Mouse (Mus musculus) embryonic facial prominence, embryonic 13.5 days (tissue): ENCODE data around the gene Secisbp2. TPM values are rescaled to one million over a fixed set of nuclear protein-coding genes. Genes with fewer than 3 reads are reported as not detected.
"Not testable (repeated sequence)": the region's sequence is repeated elsewhere in the genome, so short reads cannot be mapped to it uniquely, and the experiment has no call there.

ENCODE experiments used
- ATAC-seq: fragments of 200-750 bp; cut with Nextera tagmentation; 2 replicates; pipeline ENCODE4 v1.8.0; 2017; ENCODE audit warnings: low read depth; ENCODE audit not compliant: insufficient number of reproducible peaks, insufficient read depth, low FRiP score, low TSS enrichment
- H3K27ac ChIP-seq: fragments of 300-500 bp; sonication (generic); 2 replicates; pipeline ENCODE4 v1.5.1; 2015; ENCODE audit warnings: moderate library complexity, mild to moderate bottlenecking, inconsistent platforms
- H3K27me3 ChIP-seq: fragments of 300-500 bp; sonication (generic); 2 replicates; pipeline ENCODE4 v1.6.1; 2015; ENCODE audit warnings: mild to moderate bottlenecking, inconsistent platforms
- H3K36me3 ChIP-seq: fragments of 300-500 bp; sonication (generic); 2 replicates; pipeline ENCODE4 v1.6.1; 2015; ENCODE audit warnings: mild to moderate bottlenecking, inconsistent platforms
- H3K4me1 ChIP-seq: fragments of 300-500 bp; sonication (generic); 2 replicates; pipeline ENCODE4 v1.6.1; 2015; ENCODE audit warnings: inconsistent platforms
- H3K4me2 ChIP-seq: fragments of 300-500 bp; sonication (generic); 2 replicates; pipeline ENCODE4 v1.6.1; 2015; ENCODE audit warnings: moderate library complexity, mild to moderate bottlenecking, inconsistent platforms
- H3K4me3 ChIP-seq: fragments of 300-500 bp; sonication (generic); 2 replicates; pipeline ENCODE4 v1.5.1; 2015; ENCODE audit warnings: mild to moderate bottlenecking, inconsistent platforms
- H3K9ac ChIP-seq: fragments of 300-500 bp; sonication (generic); 2 replicates; pipeline ENCODE4 v1.6.1; 2015; ENCODE audit warnings: mild to moderate bottlenecking, inconsistent platforms
- H3K9me3 ChIP-seq: fragments of 300-500 bp; sonication (generic); 2 replicates; pipeline ENCODE4 v1.6.1; 2016; ENCODE audit warnings: inconsistent platforms
- WGBS: fragments of 180-500 bp; shearing (Covaris S2); methylation state at CpG from one replicate; pipeline ENCODE4 v1.1.7; 2015; ENCODE audit warnings: mixed read lengths; 5-methylcytosine and 5-hydroxymethylcytosine counted together
- polyA plus RNA-seq: library from polyadenylated mRNA; unstranded; fragments of >200 nt; fragmentation: Nextera tagmentation; extraction: Ambion mirVana; gene quantifications from 2 replicates; pipeline ENCODE4 v1.2.1, GENCODE M21; 2015

Gene Secisbp2
- polyA plus RNA-seq, 1 experiment from 2014 or later: 38.3 TPM

- ATAC-seq: no peak
- Histone ChIP-seq H3K27me3 (no peaks in the 10 kb centered on the region), H3K4me1 (peaks cover 16% of the 10 kb centered on the region), H3K9me3 (no peaks in the 10 kb centered on the region), H3K4me2 (no peak overlapping the region), H3K9ac (no peak overlapping the region), H3K36me3 (no peaks in the 10 kb centered on the region), H3K4me3 (no peak overlapping the region), H3K27ac (no peak overlapping the region)
- WGBS: 13% methylated on average over 8 of the region's 9 CpGs
Observed at GRCm38 (mm10) chr13:51618602-51619001, 32.9 kb upstream of the Secisbp2 start.

DNA sequence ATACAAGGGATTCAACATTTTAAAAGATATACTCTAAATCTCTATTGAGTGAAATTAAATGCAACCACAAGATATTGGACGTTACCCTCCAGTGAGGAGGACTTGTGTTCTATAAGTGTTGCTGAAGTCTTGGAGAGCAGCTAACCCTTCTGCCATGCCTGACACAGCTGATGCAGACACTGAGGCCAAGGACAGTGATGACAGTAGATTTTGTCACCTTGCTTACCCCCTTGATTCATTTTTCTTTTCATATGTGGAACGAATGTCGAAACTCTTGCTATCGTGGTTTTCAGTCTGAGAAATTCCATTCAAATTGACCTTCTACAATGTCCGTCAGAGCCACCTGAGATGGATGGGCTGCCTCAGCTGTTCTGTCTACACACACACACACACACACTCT, 28.9 kb upstream of the Secisbp2 start:
- Histone ChIP-seq H3K36me3 (no peaks in the 10 kb centered on the region), H3K27ac (no peak overlapping the region), H3K4me1 (no peaks in the 10 kb centered on the region; the same call in 1 of the 2 replicates), H3K4me2 (no peak overlapping the region), H3K9ac (no peak overlapping the region), H3K9me3 (no peaks in the 10 kb centered on the region), H3K27me3 (no peaks in the 10 kb centered on the region), H3K4me3 (no peak overlapping the region)
- 90% methylated on average over 5 of the region's 5 CpGs for WGBS
- no peak for ATAC-seq

- H3K4me3 ChIP-seq: no peak overlapping the region
- H3K36me3 ChIP-seq: no peaks in the 10 kb centered on the region
- H3K27ac ChIP-seq: no peak overlapping the region
- H3K4me2 ChIP-seq: no peak overlapping the region
- ATAC-seq: no peak
- no peaks in the 10 kb centered on the region for H3K4me1 ChIP-seq
- 83% methylated on average over 2 of the region's 2 CpGs for WGBS
- H3K9ac ChIP-seq: no peak overlapping the region
- H3K27me3 ChIP-seq: no peaks in the 10 kb centered on the region
- no peaks in the 10 kb centered on the region for H3K9me3 ChIP-seq
Observed at GRCm38 (mm10) chr13:51623678-51624077, 27.8 kb upstream of the Secisbp2 start.

- Histone ChIP-seq H3K27ac (no peak overlapping the region), H3K4me3 (no peak overlapping the region), H3K36me3 (no peaks in the 10 kb centered on the region), H3K9me3 (no peaks in the 10 kb centered on the region), H3K4me2 (no peak overlapping the region), H3K9ac (no peak overlapping the region), H3K4me1 (no peaks in the 10 kb centered on the region), H3K27me3 (no peaks in the 10 kb centered on the region)
- 75% methylated on average over 6 of the region's 6 CpGs for WGBS
- ATAC-seq: no peak
Observed at GRCm38 (mm10) chr13:51628273-51628848, 23.1 kb upstream of the Secisbp2 start.

GRCm38 (mm10) chr13:51631354-51631992, 20.0 kb upstream of the Secisbp2 start:
- Histone ChIP-seq H3K27ac (no peak overlapping the region), H3K4me3 (no peak overlapping the region), H3K9ac (no peak overlapping the region), H3K9me3 (no peaks in the 10 kb centered on the region), H3K4me1 (no peaks in the 10 kb centered on the region), H3K27me3 (no peaks in the 10 kb centered on the region), H3K4me2 (no peak overlapping the region), H3K36me3 (no peaks in the 10 kb centered on the region)
- ATAC-seq: no peak
- 82% methylated on average over 15 of the region's 15 CpGs for WGBS

- no peaks in the 10 kb centered on the region for H3K27me3 ChIP-seq
- H3K4me1 ChIP-seq: no peaks in the 10 kb centered on the region
- 84% methylated on average over 5 of the region's 5 CpGs for WGBS
- H3K27ac ChIP-seq: no peak overlapping the region
- no peak overlapping the region for H3K9ac ChIP-seq
- H3K9me3 ChIP-seq: no peaks in the 10 kb centered on the region
- H3K4me3 ChIP-seq: no peak overlapping the region
- no peak for ATAC-seq
- H3K36me3 ChIP-seq: no peaks in the 10 kb centered on the region
- no peak overlapping the region for H3K4me2 ChIP-seq
Observed at GRCm38 (mm10) chr13:51632560-51633218, 18.8 kb upstream of the Secisbp2 start.

DNA sequence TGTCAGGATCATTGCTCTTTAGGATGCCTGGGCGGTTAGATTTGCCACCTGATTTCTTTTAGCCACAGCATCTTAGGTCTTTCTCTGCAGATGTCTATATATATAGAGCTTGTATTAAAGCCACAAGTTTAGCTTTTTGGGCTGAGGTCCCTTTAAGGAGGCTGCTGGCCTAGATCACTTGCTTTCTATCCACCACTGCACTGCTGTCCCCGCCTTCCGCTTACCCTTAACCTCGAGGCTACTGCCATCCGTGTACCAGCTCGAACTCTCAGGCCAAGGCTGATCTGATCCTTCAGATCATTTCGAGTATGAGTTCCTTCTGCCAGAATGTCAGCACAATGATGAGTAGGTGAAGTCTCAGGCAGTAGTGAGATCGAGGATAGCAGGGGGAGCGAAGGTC, 16.1 kb upstream of the Secisbp2 start:
- not testable (repeated sequence) for H3K27ac ChIP-seq, H3K9ac ChIP-seq, H3K27me3 ChIP-seq, H3K4me3 ChIP-seq, H3K4me1 ChIP-seq, H3K4me2 ChIP-seq, ATAC-seq, H3K36me3 ChIP-seq, H3K9me3 ChIP-seq
- 56% methylated on average over 6 of the region's 9 CpGs for WGBS

GRCm38 (mm10) chr13:51638958-51639357, 12.5 kb upstream of the Secisbp2 start:
- Histone ChIP-seq H3K27me3 (no peaks in the 10 kb centered on the region), H3K36me3 (no peaks in the 10 kb centered on the region), H3K27ac (no peak overlapping the region), H3K9me3 (no peaks in the 10 kb centered on the region), H3K9ac (no peak overlapping the region), H3K4me1 (no peaks in the 10 kb centered on the region), H3K4me2 (no peak overlapping the region), H3K4me3 (no peak overlapping the region)
- ATAC-seq: no peak
- 78% methylated on average over 4 of the region's 4 CpGs for WGBS

DNA sequence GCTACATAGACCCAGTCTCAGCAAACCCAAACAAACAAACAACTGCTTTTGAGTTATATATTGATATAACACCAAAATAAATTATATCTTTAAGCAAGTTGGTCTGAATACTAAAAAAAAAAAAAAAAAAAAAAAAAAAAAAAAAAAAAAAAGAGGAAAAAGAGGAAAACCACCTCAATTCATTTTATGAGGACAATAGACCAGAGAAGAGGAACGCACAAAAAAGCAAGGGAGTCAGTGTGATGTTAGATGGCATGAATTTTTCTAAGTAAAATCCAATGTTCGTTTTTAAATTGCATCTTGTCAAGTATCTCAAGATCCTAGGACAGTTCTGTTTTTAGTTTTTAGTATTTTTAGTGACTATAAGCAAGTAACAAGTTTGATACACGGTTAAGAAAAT, 10.1 kb upstream of the Secisbp2 start:
- Histone ChIP-seq H3K27ac (no peak overlapping the region), H3K9me3 (no peaks in the 10 kb centered on the region), H3K4me2 (no peak overlapping the region), H3K4me1 (no peaks in the 10 kb centered on the region), H3K4me3 (no peak overlapping the region), H3K36me3 (no peaks in the 10 kb centered on the region), H3K27me3 (no peaks in the 10 kb centered on the region), H3K9ac (no peak overlapping the region)
- 91% methylated on average over 3 of the region's 3 CpGs for WGBS
- no peak for ATAC-seq

DNA sequence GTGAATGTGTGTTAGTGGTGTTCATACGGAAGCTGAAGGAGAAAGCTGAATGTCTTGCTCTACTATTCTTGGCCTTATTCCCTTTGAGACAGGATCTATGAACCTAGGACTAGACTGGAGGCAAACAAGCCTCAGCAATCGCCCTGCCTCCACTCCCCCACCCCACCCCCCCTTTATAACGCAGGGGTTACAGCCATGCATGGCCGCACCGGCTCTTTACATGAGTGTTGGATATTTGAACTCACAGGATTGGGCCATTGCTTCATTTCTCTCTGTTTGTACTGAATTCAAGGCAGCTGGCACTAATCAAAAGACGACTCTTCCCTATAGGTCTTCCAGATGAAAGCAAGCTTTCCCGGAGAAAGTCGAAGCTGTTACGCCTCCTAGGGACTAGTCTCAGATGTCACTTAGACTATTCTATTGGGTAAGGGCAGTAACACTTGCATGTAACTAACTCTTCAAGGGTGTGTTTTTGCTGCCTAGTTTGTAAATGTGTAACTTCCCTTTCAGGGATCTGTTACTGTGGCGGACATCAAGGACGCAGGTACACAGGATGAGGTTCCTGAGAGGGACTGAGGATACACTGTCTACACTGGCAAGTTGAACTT, 9.2 kb upstream of the Secisbp2 start:
- no peak for ATAC-seq
- H3K4me3 ChIP-seq: no peak overlapping the region
- WGBS: 24% methylated on average over 11 of the region's 11 CpGs
- no peaks in the 10 kb centered on the region for H3K36me3 ChIP-seq
- no peaks in the 10 kb centered on the region for H3K9me3 ChIP-seq
- H3K4me1 ChIP-seq: peaks cover 8% of the 10 kb centered on the region
- H3K9ac ChIP-seq: 0 out of 2 replicates have a peak overlapping the region, but pooled peaks have one; percentile 4
- no peaks in the 10 kb centered on the region for H3K27me3 ChIP-seq
- H3K4me2 ChIP-seq: no peak overlapping the region
- no peak overlapping the region for H3K27ac ChIP-seq

DNA sequence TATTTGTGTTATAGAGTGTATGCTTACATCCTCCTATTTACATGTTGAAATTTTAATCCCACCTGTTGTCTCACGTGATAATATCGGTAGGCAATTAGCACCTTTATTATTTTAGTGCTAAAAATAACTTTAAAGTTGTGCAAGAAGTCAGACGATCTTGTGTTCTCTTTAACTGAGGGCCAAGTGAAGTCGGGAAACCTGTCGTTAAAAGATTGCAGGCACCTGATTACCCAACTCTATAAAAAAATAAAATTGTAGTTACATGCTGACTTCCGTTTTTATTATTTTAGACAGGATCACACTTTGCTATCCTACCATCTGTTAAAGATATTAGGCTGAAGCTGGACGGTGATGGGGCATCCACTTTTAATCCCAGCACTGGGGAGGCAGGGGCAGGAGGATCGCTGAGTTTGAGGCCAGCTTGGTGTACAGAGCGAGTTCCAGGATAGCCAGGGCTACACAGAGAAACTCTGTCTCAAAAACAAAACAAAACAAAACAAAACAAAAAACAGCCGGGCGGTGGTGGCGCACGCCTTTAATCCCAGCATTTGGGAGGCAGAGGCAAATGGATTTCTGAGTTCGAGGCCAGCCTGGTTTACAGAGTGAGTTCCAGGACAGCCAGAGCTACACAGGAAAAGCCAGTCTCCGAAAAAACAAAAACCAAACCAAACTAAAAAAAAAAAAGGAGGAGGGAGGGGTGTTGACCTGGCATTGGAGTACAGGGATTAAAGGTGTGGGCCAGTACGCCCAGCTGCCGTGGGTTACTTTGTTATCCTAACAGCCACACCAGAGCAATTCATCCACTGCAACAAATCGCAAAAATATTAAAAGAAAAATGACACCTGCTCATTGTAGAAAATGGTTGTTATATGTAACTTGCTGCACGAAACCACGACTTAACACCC, 7.3 kb upstream of the Secisbp2 start:
- no peak for ATAC-seq
- 51% methylated on average over 20 of the region's 20 CpGs for WGBS
- Histone ChIP-seq H3K27me3 (no peaks in the 10 kb centered on the region), H3K4me2 (peak overlapping the region; percentile 69), H3K4me3 (peak overlapping the region; percentile 87), H3K4me1 (peaks cover 23% of the 10 kb centered on the region), H3K9me3 (no peaks in the 10 kb centered on the region), H3K9ac (peak overlapping the region; percentile 73), H3K36me3 (no peaks in the 10 kb centered on the region), H3K27ac (peak overlapping the region; percentile 72)
